Mouse (Mus musculus) gonadal fat pad, adult 2 months (tissue): Measurements from ENCODE around the gene Eif1. TPM values are rescaled to one million over a fixed set of nuclear protein-coding genes. Genes with fewer than 3 reads are reported as not detected.
"Not testable (repeated sequence)": the region's sequence is repeated elsewhere in the genome, so short reads cannot be mapped to it uniquely, and the experiment has no call there.

Experiments
- DNase-seq: peaks from one replicate; pipeline ENCODE4 v3.0.0-alpha.2; 2012; ENCODE audit warnings: low read depth
- polyA plus RNA-seq: library from polyadenylated mRNA; depleted of rRNA; stranded (reverse); fragments of >200 nt; gene quantifications from 2 replicates; pipeline ENCODE4 v1.2.3, GENCODE M21; 2012; rRNA removed

Eif1 gene
- polyA plus RNA-seq, 1 experiment: 113 TPM

DNA sequence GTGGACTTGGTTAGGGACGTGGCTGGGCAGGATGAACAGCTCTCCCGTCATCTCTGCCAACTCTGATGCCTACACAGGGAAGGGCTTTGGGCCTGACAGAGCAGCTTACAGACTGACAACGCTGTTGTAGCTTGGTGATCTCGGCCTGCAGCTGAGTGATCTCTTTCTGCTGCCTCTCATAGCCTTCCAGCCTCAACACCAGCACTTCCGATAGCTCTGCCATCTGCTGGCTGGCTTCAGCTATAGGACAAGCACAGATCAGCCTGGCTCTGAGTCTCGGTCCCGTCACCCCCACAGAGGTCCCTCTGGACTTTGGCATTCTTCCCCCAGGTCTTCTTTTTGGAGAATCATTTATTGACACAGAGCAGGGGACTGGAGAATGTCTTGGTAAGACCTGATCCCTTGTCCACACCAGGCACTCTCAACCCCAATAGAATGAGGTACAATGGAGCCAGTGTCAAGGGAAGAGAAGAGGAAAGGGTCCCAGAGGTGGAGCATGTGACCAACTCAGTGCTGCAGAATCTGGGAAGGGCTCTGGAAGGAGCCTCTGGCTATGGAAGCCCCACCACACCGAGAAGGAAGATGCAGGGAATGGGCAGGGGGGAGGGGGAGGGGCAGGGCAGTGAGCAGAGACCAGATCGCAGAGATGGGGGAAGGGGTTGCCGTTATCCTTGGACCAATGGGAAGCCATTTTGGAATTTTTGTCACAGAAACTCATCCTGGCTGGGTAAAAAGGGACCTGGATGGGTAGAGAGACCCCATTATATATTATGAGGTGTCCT, 32.6 kb downstream of the Eif1 start:
- no peak for DNase-seq

DNA sequence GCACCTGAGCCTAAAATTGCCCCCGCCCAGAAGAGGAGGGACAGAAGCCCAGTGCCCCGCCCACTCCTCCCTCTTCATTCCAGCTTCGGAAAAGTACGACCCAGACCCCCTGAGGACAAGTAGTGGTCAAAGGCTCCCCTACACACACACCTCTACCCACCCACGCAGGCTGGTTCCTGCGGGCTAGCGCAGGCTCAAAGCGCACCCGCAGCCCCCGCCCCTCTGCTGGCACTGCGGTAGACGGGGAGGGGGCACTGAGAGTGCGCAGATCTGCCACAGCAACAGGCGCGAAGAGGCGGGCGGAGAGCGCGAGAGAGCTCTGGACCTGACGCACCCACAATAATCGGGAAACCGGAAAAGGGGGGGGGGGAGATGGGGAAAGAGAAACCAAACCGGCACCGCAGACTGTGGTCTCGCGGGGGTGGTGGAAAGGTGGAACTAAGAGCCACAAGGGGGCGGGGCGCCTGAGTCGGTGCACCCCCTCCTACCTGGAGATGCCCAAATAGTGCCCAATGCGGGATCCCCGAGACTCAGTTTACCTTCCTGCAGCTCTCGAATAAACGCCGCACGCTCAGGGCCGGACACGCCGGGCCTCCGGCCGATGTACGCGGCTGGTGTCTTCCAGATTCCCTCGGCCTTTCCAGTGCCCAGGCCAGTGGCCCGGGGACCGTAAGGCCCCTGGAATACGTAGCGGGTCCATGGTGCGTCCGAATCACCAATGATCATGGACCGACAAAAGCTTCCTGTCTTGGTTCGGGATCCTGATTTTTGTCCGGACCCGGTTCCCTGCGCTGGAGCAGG, 35.7 kb downstream of the Eif1 start:
- DNase-seq: no peak

GRCm38 (mm10) chr11:100355972-100356818, 36.5 kb downstream of the Eif1 start, which contains the start of gene Hap1:
TSS of gene Hap1 (minus strand) at chr11:100356128.
- DNase-seq: no peak

- DNase-seq: no peak
Observed at GRCm38 (mm10) chr11:100356819-100357211, 37.1 kb downstream of the Eif1 start.

- DNase-seq: no peak
Observed at GRCm38 (mm10) chr11:100357408-100357807, 37.7 kb downstream of the Eif1 start.

GRCm38 (mm10) chr11:100360175-100360574, 40.5 kb downstream of the Eif1 start:
- DNase-seq: no peak

- not testable (repeated sequence) for DNase-seq
Observed at GRCm38 (mm10) chr11:100361059-100361458, 41.4 kb downstream of the Eif1 start.

- no peak for DNase-seq
Observed at GRCm38 (mm10) chr11:100362209-100362978, 42.7 kb downstream of the Eif1 start.

DNA sequence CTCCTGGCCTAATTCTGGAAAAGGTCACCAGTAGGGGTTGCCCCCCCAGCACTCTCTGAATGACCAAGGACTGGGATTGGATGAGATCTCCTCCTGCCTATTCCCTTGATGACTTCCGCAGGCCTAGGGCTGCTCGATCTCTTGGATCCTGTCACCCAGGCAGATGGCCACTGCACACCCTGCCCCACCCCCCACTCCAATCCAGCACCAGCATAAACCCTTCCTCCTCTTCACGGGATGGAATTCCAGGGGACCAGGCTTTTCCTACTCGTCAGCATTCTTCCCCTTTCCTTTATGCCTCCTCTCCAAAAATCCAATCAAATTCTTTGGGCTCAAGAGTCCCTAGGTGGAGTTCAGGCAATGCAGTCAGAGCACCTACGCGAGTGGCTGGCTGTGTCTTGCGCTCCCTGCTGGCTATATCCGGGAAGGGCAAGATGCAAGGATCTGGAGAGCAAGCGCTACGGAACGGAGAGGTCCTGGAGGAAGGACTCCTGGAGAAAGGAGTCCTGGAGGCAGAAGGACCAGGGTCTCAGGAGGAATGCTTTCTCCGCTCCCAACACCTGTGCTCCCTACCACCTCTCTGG, 43.4 kb downstream of the Eif1 start:
- no peak for DNase-seq

DNA sequence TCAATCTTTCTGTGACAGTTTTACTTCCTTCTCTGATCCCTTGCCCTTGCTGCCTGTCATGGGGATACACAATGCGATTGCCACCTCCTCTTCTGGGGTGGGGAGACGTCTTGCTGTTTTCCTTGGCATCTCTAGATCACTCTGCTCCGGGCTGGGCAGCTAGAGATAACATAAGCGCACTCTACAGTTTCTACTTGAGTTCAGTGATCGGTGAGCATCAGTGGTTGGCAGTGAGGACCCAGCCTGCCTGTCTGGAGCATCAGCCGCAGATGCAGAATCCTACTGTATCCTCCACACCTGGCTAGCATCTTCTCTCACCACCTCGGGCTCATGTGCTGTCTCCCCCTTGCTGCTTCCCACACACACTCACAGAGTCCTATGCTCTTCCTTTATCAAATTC, 49.5 kb downstream of the Eif1 start:
- DNase-seq: no peak

- DNase-seq: no peak
Observed at GRCm38 (mm10) chr11:100369822-100370221, 50.1 kb downstream of the Eif1 start.

Other genes with a start within 250 kb of the Eif1 start
- 0.71 and 3.7 TPM in 2 replicates for gene Krt32, start 231.7 kb upstream of the Eif1 start, polyA plus RNA-seq
- gene Krt35, start 223.6 kb upstream of the Eif1 start, polyA plus RNA-seq: 0.13 and 0.35 TPM in 2 replicates
- 0.63 and 1.0 TPM in 2 replicates for gene Krt36, start 214.3 kb upstream of the Eif1 start, polyA plus RNA-seq
- not detected in 2 replicates for gene Krt13, start 198.3 kb upstream of the Eif1 start, polyA plus RNA-seq
- gene Krt15, start 184.0 kb upstream of the Eif1 start, polyA plus RNA-seq: 22.6 and 22.7 TPM in 2 replicates
- 181 and 213 TPM in 2 replicates for gene Krt19, start 171.2 kb upstream of the Eif1 start, polyA plus RNA-seq
- gene Krt9, start 126.6 kb upstream of the Eif1 start, polyA plus RNA-seq: 0.04 TPM in 1 of 2 replicates, not detected in the other
- gene Krt14, start 112.3 kb upstream of the Eif1 start, polyA plus RNA-seq: 40.0 and 42.3 TPM in 2 replicates
- not detected in 2 replicates for gene Krt16, start 71.0 kb upstream of the Eif1 start, polyA plus RNA-seq
- gene Krt17, start 58.9 kb upstream of the Eif1 start, polyA plus RNA-seq: 2.4 and 2.9 TPM in 2 replicates
- not detected in 2 replicates for gene Krt42, start 50.0 kb upstream of the Eif1 start, polyA plus RNA-seq
- not detected in 2 replicates for gene Gast, start 14.5 kb downstream of the Eif1 start, polyA plus RNA-seq
- gene Hap1, start 36.2 kb downstream of the Eif1 start, polyA plus RNA-seq: 27.5 and 36.4 TPM in 2 replicates
- gene Jup, start 77.9 kb downstream of the Eif1 start, polyA plus RNA-seq: 213 and 239 TPM in 2 replicates
- 35.4 and 45.1 TPM in 2 replicates for gene P3h4, start 95.0 kb downstream of the Eif1 start, polyA plus RNA-seq
- 33.1 and 34.4 TPM in 2 replicates for gene Fkbp10, start 95.8 kb downstream of the Eif1 start, polyA plus RNA-seq
- gene Nt5c3b, start 121.9 kb downstream of the Eif1 start, polyA plus RNA-seq: 31.1 and 45.5 TPM in 2 replicates
- 2.8 and 3.0 TPM in 2 replicates for gene Klhl10, start 122.0 kb downstream of the Eif1 start, polyA plus RNA-seq
- 5.8 and 8.7 TPM in 2 replicates for gene Klhl11, start 152.9 kb downstream of the Eif1 start, polyA plus RNA-seq
- gene Acly, start 208.1 kb downstream of the Eif1 start, polyA plus RNA-seq: 586 and 685 TPM in 2 replicates
- 1.7 and 2.5 TPM in 2 replicates for gene Ttc25, start 225.7 kb downstream of the Eif1 start, polyA plus RNA-seq